Mouse (Mus musculus): ENCODE results near the gene Dkkl1. TPM values are rescaled to one million over a fixed set of nuclear protein-coding genes. Genes with fewer than 3 reads are reported as not detected.
"Not testable (repeated sequence)": the region's sequence is repeated elsewhere in the genome, so short reads cannot be mapped to it uniquely, and the experiment has no call there.

Gene Dkkl1
- polyA plus RNA-seq, 2 experiments from 2014 or later, result 20.6 to 24.7 TPM

DNA sequence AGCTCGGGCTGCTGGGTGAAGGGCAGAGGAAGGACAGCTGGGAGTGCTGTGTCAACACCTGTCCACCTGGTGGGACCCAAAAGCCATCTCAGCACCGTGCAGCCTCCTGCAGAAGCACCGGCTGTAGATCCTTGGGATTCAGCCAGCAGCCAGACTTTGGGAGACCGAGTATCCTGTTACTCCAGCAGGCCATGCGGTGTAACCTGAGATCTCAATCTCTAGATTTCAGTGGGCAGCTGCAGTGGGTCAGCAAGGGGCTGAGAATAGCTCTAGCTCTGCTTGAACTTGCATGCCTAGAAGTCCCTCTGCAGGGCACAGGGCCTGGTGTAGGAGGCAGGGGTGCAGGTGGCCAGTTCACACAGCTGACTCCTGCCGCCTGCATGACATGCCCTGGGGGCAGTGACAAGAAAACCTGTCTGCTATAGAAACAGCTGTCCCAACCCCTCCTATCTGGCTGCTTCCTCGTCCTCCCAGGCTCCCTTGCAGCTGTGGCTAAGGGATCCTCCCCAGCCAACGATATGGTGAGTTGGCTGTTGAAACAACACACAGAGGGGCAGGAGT, 20.1 kb downstream of the Dkkl1 start:
- no peak for ATAC-seq

DNA sequence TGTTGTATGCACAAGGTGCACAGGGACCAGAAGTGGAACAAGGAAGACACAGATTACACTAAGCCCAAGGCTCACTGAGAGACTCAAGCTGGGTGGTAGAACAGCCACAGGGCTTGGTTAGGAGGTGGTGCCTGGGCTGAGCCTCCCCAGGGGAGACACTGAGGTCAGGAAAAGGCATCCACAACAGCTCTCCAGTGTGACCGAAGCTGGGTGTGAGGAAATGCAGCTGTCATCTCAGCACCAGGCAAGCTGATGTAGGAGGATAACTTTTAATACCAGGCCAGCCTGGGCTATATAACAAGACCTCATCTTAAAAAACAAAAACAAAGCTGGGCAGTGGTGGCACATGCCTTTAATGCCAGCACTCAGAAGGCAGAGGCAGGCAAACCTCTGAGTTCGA, 20.8 kb downstream of the Dkkl1 start:
- no peak for ATAC-seq

DNA sequence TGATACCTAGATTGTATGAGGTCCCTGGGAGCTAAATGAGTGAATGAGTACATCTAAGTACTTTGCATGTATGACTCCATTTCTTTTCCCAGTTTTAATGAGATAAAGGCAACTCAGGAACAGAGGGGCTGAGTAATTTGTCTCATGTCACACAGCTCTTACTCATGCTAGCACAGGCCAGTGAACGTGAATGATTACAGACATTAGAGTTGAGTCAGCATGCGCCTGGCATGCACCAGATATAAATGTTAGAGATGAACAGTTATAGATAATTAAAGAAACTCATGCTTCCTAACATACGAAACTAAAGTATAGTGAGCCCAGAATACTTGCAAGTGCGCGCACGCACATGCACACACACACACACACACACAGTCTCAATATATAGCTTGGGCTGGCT, 21.8 kb downstream of the Dkkl1 start:
- ATAC-seq, result no peak

GRCm38 (mm10) chr7:45189600-45189999, 22.3 kb downstream of the Dkkl1 start:
- ATAC-seq, result no peak

- no peak for ATAC-seq
Measured at GRCm38 (mm10) chr7:45185921-45186320, 26.0 kb downstream of the Dkkl1 start.

DNA sequence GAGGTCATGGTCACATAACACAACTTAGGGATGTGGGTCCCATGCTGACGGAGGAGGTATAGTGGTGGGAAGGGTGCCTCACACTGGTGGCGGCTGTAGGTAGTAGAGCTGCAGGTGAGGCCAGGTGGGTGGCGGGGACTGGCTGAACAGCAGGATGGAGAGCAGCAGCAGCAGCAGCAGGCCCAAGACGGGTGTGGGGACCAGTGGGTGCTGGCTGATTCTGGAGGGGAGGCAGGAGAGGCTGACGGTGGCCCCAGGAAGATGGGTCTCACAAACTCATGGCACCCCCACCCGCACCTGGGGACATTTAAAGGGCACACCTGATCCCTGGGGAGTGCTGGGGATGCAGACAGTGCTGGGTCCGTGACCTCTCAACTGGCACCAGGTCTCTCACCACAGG, 28.3 kb downstream of the Dkkl1 start:
- ATAC-seq, result no peak

DNA sequence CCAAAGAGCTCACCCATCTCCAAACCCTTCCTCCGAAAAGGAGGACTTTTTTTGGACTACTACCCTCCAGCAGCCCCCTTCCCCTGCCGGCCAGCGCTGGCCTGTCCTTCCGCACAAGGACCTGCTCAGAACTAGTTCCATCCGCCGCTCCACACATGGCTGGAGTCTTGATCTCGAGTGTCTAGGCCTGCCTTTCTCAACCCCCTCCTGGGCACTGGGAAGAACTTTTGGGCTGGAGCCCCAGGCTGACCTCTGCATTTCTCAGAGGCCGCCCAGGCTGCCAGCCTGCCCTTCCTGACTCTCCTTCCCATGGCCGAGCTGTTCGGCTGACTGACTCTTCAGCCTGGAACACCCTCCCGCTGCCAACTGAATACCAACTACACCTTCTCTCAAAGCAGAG, 29.3 kb downstream of the Dkkl1 start:
- no peak for ATAC-seq

GRCm38 (mm10) chr7:45182199-45182601, 29.7 kb downstream of the Dkkl1 start:
- peak; percentile 87 for ATAC-seq

- ATAC-seq, result no peak
Measured at GRCm38 (mm10) chr7:45181540-45181939, 30.4 kb downstream of the Dkkl1 start.

DNA sequence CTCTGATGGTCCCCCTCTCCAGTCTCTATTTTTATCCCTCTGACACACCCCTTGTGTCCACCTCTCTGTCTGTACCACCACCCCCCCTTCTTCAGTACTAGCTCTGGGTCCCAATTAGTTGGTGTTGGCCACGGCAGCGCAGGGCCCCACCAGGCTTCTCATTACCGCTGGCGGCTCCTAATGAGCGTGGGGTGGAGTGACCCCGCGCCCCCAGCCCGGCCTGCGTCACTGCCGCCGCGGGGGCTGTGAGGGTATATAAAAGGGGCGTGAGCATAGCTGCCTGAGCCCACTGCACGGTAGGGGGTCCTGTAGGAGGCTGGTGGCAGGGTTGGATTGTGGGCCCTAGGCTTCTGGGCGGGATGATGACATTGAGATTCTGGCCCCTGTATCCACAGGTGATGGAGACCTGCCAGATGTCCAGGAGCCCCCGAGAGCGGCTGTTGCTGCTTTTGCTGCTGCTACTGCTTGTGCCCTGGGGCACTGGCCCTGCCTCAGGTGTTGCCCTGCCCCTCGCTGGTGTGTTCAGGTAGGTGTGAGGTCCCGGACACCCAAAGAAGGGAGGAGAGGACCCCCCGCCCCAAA, 31.0 kb downstream of the Dkkl1 start, which contains the start of gene Pth2:
TSS of gene Pth2 (plus strand) at position 100 of the 582 bp plus-strand sequence.
- no peak for ATAC-seq

GRCm38 (mm10) chr7:45179469-45179868, 32.5 kb downstream of the Dkkl1 start, which contains the start of gene Gfy:
Gfy (minus strand) TSS chr7:45179569.
- ATAC-seq, result no peak

- no peak for ATAC-seq
Measured at GRCm38 (mm10) chr7:45178550-45178949, 33.4 kb downstream of the Dkkl1 start.

DNA sequence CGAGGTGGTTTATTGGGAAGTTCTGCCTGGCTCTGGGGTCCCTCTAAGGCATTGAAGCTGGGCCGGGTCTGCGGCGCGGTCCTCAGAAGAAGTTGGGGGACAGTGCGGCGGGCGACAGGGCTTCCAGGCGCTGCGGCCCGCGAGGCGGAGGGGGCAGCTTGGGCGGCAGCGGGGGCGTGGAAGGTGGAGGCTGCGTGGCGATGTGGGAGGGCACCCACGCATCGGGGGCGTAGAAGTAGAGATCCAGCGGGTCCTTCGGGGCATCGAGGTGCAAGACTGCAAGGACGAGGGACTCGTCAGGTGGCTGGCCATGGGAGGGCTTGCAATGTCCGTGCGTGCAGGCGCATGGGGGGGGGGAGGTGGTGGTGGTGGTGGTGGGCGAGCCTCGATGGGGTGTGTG, 35.6 kb downstream of the Dkkl1 start:
- no peak for ATAC-seq

- no peak for ATAC-seq
Measured at GRCm38 (mm10) chr7:45175929-45176328, 36.0 kb downstream of the Dkkl1 start.

GRCm38 (mm10) chr7:45175398-45175797, 36.5 kb downstream of the Dkkl1 start:
- ATAC-seq, result no peak

- ATAC-seq, result no peak
Measured at GRCm38 (mm10) chr7:45174567-45175280, 37.2 kb downstream of the Dkkl1 start.

DNA sequence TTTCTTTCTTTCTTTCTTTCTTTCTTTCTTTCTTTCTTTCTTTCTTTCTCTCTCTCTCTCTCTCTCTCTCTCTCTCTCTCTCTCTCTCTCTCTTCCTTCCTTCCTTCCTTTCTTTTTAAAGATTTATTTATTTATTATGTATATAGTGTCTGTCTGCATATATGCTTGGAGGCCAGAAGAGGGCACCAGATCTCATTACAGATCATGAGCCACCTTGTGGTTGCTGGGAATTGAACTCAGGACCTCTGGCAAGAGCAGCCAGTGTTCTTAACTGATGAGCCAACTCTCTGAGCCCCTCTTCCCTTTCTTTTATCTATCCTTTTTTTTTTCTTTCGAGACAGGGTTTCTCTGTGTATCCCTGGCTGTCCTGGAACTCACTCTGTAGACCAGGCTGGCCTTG, 38.2 kb downstream of the Dkkl1 start:
- not testable (repeated sequence) for ATAC-seq

- ATAC-seq, result no peak
Measured at GRCm38 (mm10) chr7:45172974-45173373, 39.0 kb downstream of the Dkkl1 start.

- ATAC-seq, result no peak
Measured at GRCm38 (mm10) chr7:45169495-45169894, 42.5 kb downstream of the Dkkl1 start.

DNA sequence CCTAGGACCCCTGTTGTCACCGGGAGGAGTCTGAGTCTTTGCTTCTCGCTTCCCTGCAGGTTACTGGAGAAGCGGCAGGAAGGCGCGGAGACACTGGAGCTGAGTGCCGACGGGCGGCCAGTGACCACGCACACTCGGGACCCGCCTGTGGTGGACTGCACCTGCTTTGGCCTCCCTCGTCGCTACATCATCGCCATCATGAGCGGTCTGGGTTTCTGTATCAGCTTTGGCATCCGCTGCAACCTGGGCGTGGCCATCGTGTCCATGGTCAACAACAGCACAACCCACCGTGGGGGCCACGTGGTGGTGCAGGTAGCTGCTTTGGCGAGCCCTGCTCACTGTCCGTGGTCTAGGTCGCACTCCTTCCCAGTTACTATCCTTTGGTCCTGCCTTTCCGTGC, 43.3 kb downstream of the Dkkl1 start:
- no peak for ATAC-seq

- no peak for ATAC-seq
Measured at GRCm38 (mm10) chr7:45167761-45168445, 44.0 kb downstream of the Dkkl1 start.

DNA sequence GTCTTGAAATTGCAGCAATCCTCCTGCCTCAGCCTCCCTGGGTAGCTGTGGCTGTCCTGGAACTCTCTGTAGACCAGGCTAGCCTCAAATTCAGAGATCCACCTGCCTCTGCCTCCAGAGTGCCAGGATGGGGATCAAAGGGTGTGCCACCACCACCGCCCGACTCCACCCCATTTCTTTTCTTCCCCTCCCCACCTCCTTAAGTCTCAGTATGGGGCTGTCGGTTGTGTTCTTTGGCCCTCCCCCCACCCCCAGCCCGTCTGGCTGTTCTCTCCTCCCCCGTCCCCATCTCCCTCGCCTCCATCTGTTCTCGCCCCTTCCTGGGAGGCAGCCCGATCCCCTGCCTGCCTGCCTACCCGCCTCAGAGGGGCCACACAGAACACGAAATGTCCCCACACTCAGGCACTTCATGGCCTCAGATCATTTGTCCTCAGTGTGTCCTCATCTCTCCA, 45.0 kb downstream of the Dkkl1 start:
- ATAC-seq, result no peak

DNA sequence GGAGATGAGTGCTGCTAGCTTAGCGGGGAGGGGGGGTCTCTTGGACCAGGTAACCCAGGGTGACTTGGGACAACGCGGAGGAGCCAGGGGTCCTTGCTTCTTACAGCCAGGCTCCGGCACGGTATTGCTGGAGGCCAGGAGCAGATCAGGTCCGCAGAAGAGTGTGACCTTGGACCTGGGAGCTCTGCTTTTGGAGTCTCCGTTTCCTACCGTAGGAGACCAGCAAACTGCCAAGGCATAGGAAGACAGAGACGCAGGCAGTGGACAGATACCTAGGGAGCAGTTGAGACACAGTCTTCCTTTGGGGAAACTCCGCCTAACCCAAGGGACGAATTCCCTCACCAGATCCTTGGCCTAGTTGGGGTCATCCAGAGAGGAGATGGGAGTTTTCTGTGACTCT, 46.2 kb downstream of the Dkkl1 start:
- ATAC-seq, result no peak
